Mouse (Mus musculus) ovary, postnatal 10 days (tissue): ENCODE data around the gene Senp8.
"Not testable (repeated sequence)": the region's sequence is repeated elsewhere in the genome, so short reads cannot be mapped to it uniquely, and the experiment has no call there.

Experiments
- DNase-seq: peaks from one replicate; pipeline ENCODE4 v3.0.0; 2022; ENCODE audit warnings: low spot score

Gene Senp8

GRCm38 (mm10) chr9:59750267-59751065 lies at the start of gene Senp8, which contains the start of gene Myo9a:
Gene Senp8 (minus strand): TSS chr9:59750710.
Gene Myo9a (plus strand): TSS chr9:59750896.
- DNase-seq = peak; percentile 97

GRCm38 (mm10) chr9:59766966-59767461 lies 16.5 kb upstream of the Senp8 start:
- DNase-seq = not testable (repeated sequence)

- DNase-seq = no peak
Measured at GRCm38 (mm10) chr9:59760515-59760914, 10.0 kb upstream of the Senp8 start.

GRCm38 (mm10) chr9:59757016-59757415 lies 6.5 kb upstream of the Senp8 start:
- DNase-seq = not testable (repeated sequence)

GRCm38 (mm10) chr9:59755199-59755598 lies 4.7 kb upstream of the Senp8 start:
- no peak for DNase-seq

GRCm38 (mm10) chr9:59751966-59752365 lies 1.5 kb upstream of the Senp8 start:
- no peak for DNase-seq

GRCm38 (mm10) chr9:59751066-59751581 lies 614 bp upstream of the Senp8 start:
- DNase-seq = peak; percentile 91

- no peak for DNase-seq
Measured at GRCm38 (mm10) chr9:59749581-59750265, 787 bp downstream of the Senp8 start.

GRCm38 (mm10) chr9:59748969-59749368 lies 1.5 kb downstream of the Senp8 start:
- DNase-seq = no peak

- DNase-seq = no peak
Measured at GRCm38 (mm10) chr9:59748387-59748786, 2.1 kb downstream of the Senp8 start.

GRCm38 (mm10) chr9:59743903-59744302 lies 6.6 kb downstream of the Senp8 start:
- no peak for DNase-seq

GRCm38 (mm10) chr9:59740593-59740992 lies 9.9 kb downstream of the Senp8 start:
- DNase-seq = no peak

GRCm38 (mm10) chr9:59735394-59735793 lies 15.1 kb downstream of the Senp8 start:
- no peak for DNase-seq

- no peak for DNase-seq
Measured at GRCm38 (mm10) chr9:59733075-59733474, 17.4 kb downstream of the Senp8 start.

GRCm38 (mm10) chr9:59731136-59731535 lies 19.4 kb downstream of the Senp8 start:
- DNase-seq = no peak

GRCm38 (mm10) chr9:59727569-59728286 lies 22.8 kb downstream of the Senp8 start:
- no peak for DNase-seq

- DNase-seq = no peak
Measured at GRCm38 (mm10) chr9:59725515-59725914, 25.0 kb downstream of the Senp8 start.

GRCm38 (mm10) chr9:59723791-59724442 lies 26.6 kb downstream of the Senp8 start:
- DNase-seq = no peak

GRCm38 (mm10) chr9:59723096-59723657 lies 27.3 kb downstream of the Senp8 start:
- no peak for DNase-seq

- no peak for DNase-seq
Measured at GRCm38 (mm10) chr9:59721144-59721543, 29.4 kb downstream of the Senp8 start.

GRCm38 (mm10) chr9:59718237-59718636 lies 32.3 kb downstream of the Senp8 start:
- DNase-seq = no peak
